Mouse (Mus musculus) liver, adult 2 months (tissue): Measurements from ENCODE around the gene Mcpt8. TPM values are rescaled to one million over a fixed set of nuclear protein-coding genes. Genes with fewer than 3 reads are reported as not detected.

Experiments
- DNase-seq: peaks from one replicate; pipeline ENCODE4 v3.0.0-alpha.2; 2011; ENCODE audit warnings: low read depth, low spot score; ENCODE audit errors: extremely low read depth
- H3K27ac ChIP-seq: fragments of 200-500 bp; replicated peaks from 2 replicates; pipeline ENCODE4 v1.5.1; 2012; ENCODE audit warnings: low read depth, mild to moderate bottlenecking, control low read depth, inconsistent platforms, low read length; ENCODE audit not compliant: insufficient read depth
- H3K27me3 ChIP-seq: fragments of 200-500 bp; 2 replicates; pipeline ENCODE4 v1.6.1; 2012; ENCODE audit warnings: mild to moderate bottlenecking, moderate library complexity, low read length, inconsistent platforms; ENCODE audit not compliant: control insufficient read depth, insufficient read depth
- H3K36me3 ChIP-seq: fragments of 200-500 bp; 2 replicates; pipeline ENCODE4 v1.6.1; 2012; ENCODE audit warnings: low read length, inconsistent platforms; ENCODE audit not compliant: control insufficient read depth, insufficient read depth
- H3K4me1 ChIP-seq: fragments of 200-500 bp; 2 replicates; pipeline ENCODE4 v1.6.1; 2011; ENCODE audit warnings: low read length; ENCODE audit not compliant: control insufficient read depth, insufficient read depth
- H3K4me3 ChIP-seq: fragments of 200-500 bp; 2 replicates; pipeline ENCODE4 v1.5.1; 2011; ENCODE audit warnings: low read depth, mild to moderate bottlenecking, control low read depth, low read length, moderate library complexity; ENCODE audit not compliant: insufficient read depth
- H3K79me2 ChIP-seq: fragments of 200-500 bp; 2 replicates; pipeline ENCODE4 v1.6.1; 2012; ENCODE audit warnings: inconsistent platforms, mild to moderate bottlenecking, low read length, moderate library complexity; ENCODE audit not compliant: control insufficient read depth, insufficient read depth
- H3K9ac ChIP-seq: fragments of 200-500 bp; 2 replicates; pipeline ENCODE4 v1.6.1; 2012; ENCODE audit warnings: low read depth, mild to moderate bottlenecking, control low read depth, inconsistent platforms, low read length
- CTCF ChIP-seq: fragments of 200-500 bp; IDR thresholded peaks from 2 replicates; pipeline ENCODE4 v1.5.1; 2011; ENCODE audit warnings: low read depth, low read length, control low read depth
- POLR2A ChIP-seq: fragments of 200-500 bp; IDR thresholded peaks from 2 replicates; pipeline ENCODE4 v1.6.1; 2011; ENCODE audit warnings: low read length, control low read depth; ENCODE audit not compliant: insufficient read depth; ENCODE audit errors: extremely low read depth
- WGBS: fragments of 180-500 bp; shearing (Covaris S2); methylation state at CpG from one replicate; pipeline ENCODE4 v1.1.7; 2018; 5-methylcytosine and 5-hydroxymethylcytosine counted together
- polyA plus RNA-seq: library from polyadenylated mRNA; depleted of rRNA; stranded (reverse); fragments of >200 nt; gene quantifications from 2 replicates; pipeline ENCODE4 v1.2.3, GENCODE M21; 2012
- total RNA-seq: library from RNA; depleted of rRNA; stranded (reverse); fragments of >200 nt; gene quantifications from 2 replicates; pipeline ENCODE4 v1.2.3, GENCODE M21; 2014

Mcpt8 gene
- total and polyA plus RNA-seq, 2 experiments, result not detected

GRCm38 (mm10) chr14:56105447-56106180 lies 20.5 kb upstream of the Mcpt8 start:
- no peak overlapping the region for H3K27ac ChIP-seq
- H3K36me3 ChIP-seq, result no peaks in the 10 kb centered on the region
- H3K9ac ChIP-seq, result no peak overlapping the region
- H3K79me2 ChIP-seq, result no peaks in the 10 kb centered on the region
- H3K4me1 ChIP-seq, result no peaks in the 10 kb centered on the region
- 76% methylated on average over 13 of the region's 13 CpGs for WGBS
- DNase-seq, result no peak
- no peak overlapping the region for H3K4me3 ChIP-seq
- no peaks in the 10 kb centered on the region for H3K27me3 ChIP-seq
- TF ChIP-seq POLR2A, result no peak
- no peak for TF ChIP-seq CTCF

GRCm38 (mm10) chr14:56105016-56105415 lies 19.9 kb upstream of the Mcpt8 start:
- Histone ChIP-seq H3K4me1 (no peaks in the 10 kb centered on the region), H3K9ac (no peak overlapping the region), H3K27me3 (no peaks in the 10 kb centered on the region), H3K36me3 (no peaks in the 10 kb centered on the region), H3K27ac (no peak overlapping the region), H3K4me3 (no peak overlapping the region), H3K79me2 (no peaks in the 10 kb centered on the region)
- 77% methylated on average over 5 of the region's 5 CpGs for WGBS
- TF ChIP-seq CTCF (no peak), POLR2A (no peak)
- no peak for DNase-seq

- no peak overlapping the region for H3K27ac ChIP-seq
- no peaks in the 10 kb centered on the region for H3K27me3 ChIP-seq
- H3K4me3 ChIP-seq, result no peak overlapping the region
- WGBS, result 60% methylated on average over 3 of the region's 3 CpGs
- H3K4me1 ChIP-seq, result no peaks in the 10 kb centered on the region
- H3K36me3 ChIP-seq, result no peaks in the 10 kb centered on the region
- TF ChIP-seq POLR2A, result no peak
- TF ChIP-seq CTCF, result no peak
- no peaks in the 10 kb centered on the region for H3K79me2 ChIP-seq
- DNase-seq, result no peak
- no peak overlapping the region for H3K9ac ChIP-seq
Observed at GRCm38 (mm10) chr14:56103452-56103851, 18.4 kb upstream of the Mcpt8 start.

- WGBS, result 58% methylated on average over 10 of the region's 10 CpGs
- Histone ChIP-seq H3K36me3 (no peaks in the 10 kb centered on the region), H3K4me3 (no peak within 1 kb of the TSS), H3K27ac (no peak within 1 kb of the TSS), H3K27me3 (no peaks in the 10 kb centered on the region), H3K9ac (no peak within 1 kb of the TSS), H3K4me1 (no peaks in the 10 kb centered on the region), H3K79me2 (no peaks in the 10 kb centered on the region)
- TF ChIP-seq CTCF (no peak), POLR2A (no peak)
- DNase-seq, result no peak
Observed at GRCm38 (mm10) chr14:56102386-56102785, 17.3 kb upstream of the Mcpt8 start, which contains the start of gene Ctsg. TSS of gene Ctsg (minus strand) at chr14:56102574.

GRCm38 (mm10) chr14:56098940-56099339 lies 13.9 kb upstream of the Mcpt8 start:
- DNase-seq, result peak; percentile 1
- H3K79me2 ChIP-seq, result no peaks in the 10 kb centered on the region
- WGBS, result 71% methylated on average over 4 of the region's 4 CpGs
- H3K9ac ChIP-seq, result no peak overlapping the region
- no peak overlapping the region for H3K27ac ChIP-seq
- no peak overlapping the region for H3K4me3 ChIP-seq
- no peaks in the 10 kb centered on the region for H3K36me3 ChIP-seq
- H3K4me1 ChIP-seq, result no peaks in the 10 kb centered on the region
- no peaks in the 10 kb centered on the region for H3K27me3 ChIP-seq
- no peak for TF ChIP-seq POLR2A
- peak; percentile 19; the same call in 1 of the 2 replicates for TF ChIP-seq CTCF

GRCm38 (mm10) chr14:56097597-56097996 lies 12.5 kb upstream of the Mcpt8 start:
- Histone ChIP-seq H3K4me1 (no peaks in the 10 kb centered on the region), H3K27ac (no peak overlapping the region), H3K36me3 (no peaks in the 10 kb centered on the region), H3K9ac (no peak overlapping the region), H3K4me3 (no peak overlapping the region), H3K79me2 (no peaks in the 10 kb centered on the region), H3K27me3 (no peaks in the 10 kb centered on the region)
- WGBS, result 86% methylated on average over 1 of the region's 1 CpGs
- DNase-seq, result no peak
- TF ChIP-seq CTCF (no peak), POLR2A (no peak)
